Mouse (Mus musculus) R1 (cell line): ENCODE results near the gene Eif3l.
A peak's percentile ranks its signal among the peaks of the same experiment; 100 is the strongest.

Experiments
- DNase-seq: peaks from one replicate; pipeline ENCODE4 v3.0.0-alpha.2; 2018; ENCODE audit warnings: low read depth, low spot score

The Eif3l gene

DNA sequence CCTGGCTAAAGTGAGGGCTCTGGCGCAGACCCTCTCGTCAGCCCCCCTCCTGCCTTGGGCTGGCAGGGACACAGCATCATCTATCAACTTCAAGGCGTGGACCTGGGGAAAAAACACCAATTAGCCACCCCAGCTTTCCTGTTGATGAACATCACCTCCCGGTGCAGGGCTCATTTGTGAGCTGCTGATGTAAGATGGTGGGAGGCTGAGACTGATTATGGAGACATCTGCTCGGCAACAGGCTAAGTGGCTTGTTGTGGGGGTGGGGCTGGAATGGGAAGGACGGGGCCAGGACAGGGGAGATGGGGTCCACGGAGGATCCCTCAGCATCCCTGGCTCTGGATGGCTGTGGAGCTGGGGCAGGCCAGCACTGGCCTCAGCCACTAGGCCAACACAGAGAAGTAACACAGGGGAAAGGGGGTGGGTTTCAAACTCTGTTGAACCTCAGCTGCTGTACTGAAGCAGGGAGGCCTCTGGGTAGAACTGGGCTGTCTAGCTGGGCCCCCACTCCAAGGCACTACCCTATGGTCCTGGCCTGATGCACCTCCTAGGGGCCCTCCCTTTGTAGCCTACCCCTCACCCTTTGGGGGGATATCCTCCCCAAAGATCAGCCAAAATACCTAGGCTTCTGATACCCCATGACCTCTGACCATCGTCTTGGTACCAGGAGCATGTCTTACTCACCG, 24.7 kb upstream of the Eif3l start:
- no peak for DNase-seq

DNA sequence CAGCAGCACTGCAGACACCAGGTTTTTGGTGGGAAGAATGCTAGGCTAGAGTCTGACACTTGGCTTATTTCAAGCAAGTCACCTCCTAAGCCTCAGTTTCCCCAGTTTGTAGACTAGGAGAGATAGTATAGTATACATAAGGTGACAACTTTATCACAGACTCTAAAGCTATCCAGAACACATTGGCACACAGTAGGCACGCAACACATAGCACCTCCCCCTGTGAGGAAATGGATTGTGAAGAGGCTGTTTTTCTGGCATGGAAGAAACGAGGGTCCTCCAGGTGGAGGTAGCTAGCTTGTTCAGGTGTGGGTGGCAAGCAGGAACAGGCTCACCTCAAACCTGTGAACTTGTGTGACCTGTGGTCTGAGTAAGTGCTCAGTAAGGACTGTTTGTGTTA, 24.0 kb upstream of the Eif3l start:
- no peak for DNase-seq

DNA sequence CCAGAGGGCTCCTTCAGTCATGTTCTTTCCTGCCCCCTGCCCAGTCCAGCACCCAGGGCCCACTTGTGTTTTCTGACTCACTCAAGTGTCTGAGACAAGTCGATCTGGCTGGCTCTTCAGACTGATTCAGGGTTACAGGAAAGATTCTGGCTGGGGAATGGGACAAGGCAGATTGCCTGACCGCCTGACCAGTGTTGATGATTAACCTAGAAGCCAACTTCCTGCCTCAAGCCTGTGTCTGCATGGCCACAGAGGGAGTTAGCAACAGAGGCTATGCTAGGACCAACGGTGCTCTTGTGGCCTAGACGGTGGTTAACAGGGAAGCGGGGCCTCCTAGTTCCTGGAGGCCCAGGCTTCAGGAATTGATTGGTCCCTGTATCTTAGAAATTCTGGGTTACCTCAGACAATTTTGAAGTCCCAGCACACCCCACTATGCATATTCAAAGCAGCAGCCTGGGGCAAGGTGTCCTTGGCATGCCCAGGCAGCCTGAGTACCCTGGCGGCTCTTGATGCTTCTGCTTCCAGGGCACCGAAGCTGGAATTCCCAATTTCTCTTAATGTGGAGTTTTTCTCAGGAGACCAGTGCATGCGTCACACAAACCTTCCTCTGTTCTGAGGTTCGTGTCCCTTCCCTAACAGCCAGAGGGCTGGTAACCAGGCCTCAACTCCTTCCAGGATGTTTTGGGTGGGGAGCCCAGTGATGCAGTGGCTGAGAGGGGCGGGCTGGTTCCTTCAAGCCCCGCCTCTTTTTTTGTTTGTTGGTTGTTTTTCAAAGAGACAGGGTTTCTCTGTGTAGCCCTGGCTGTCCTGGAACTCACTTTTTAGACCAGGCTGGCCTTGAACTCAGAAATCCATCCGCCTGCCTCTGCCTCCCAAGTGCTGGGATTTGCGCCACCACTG, 23.3 kb upstream of the Eif3l start:
- DNase-seq: peak; percentile 41

DNA sequence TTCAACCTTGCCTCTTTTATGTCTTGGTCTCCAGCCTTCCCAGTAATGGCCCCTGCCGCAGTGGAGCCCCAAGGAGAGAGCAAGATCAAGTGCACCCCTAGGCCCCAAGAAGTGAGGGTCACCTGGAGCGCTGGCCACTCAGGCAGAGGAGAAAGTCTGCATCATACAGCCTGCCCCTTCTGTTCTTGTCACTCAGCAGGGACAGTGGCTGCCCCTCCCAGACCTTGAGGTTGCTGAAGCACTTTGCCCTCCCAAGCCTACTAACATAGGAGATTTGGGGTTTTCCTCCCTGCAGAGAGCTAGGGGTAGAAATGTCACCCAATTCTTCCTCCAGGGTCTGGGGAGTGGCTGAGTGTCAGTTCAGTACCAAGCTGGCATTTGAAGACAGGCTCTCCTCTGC, 22.6 kb upstream of the Eif3l start:
- DNase-seq: no peak

DNA sequence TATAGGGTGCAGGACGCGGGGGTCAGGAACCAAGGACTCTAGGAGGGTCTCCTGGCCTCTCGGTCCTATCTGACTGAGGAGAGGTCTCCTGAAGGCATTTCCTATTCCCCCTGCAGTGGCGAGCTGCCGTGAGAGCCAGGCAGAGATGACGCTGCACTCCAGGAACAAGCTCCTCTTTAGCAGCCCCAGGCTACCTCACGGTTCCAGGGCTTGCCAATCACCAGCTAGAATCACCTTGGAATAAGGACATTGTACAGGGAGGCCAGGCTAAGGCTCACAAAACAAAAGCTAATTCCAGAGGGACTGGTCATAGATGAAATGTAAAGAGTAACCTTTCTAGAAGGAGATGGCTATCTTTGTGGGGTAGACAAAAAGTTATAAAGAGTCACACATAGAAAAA, 18.4 kb upstream of the Eif3l start:
- no peak for DNase-seq

DNA sequence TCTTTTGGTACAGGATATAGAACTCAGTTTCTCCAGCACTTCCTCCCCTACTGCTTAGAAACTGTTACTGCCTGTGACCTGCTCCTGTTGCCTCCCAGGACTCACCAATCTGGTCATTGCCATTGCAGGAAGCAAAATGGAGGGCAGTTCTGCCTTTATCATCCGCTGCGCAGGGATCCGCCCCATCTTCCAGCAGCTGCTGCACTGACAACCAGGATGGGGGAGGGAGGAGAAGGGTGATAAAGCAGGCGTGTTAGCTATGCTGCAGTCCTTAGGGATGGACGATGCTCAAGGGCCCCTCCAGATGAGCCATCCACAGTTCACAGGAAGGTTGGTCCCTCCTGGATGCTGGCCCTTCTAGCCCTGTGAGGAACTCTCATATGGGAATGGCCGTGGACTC, 17.1 kb upstream of the Eif3l start:
- no peak for DNase-seq

DNA sequence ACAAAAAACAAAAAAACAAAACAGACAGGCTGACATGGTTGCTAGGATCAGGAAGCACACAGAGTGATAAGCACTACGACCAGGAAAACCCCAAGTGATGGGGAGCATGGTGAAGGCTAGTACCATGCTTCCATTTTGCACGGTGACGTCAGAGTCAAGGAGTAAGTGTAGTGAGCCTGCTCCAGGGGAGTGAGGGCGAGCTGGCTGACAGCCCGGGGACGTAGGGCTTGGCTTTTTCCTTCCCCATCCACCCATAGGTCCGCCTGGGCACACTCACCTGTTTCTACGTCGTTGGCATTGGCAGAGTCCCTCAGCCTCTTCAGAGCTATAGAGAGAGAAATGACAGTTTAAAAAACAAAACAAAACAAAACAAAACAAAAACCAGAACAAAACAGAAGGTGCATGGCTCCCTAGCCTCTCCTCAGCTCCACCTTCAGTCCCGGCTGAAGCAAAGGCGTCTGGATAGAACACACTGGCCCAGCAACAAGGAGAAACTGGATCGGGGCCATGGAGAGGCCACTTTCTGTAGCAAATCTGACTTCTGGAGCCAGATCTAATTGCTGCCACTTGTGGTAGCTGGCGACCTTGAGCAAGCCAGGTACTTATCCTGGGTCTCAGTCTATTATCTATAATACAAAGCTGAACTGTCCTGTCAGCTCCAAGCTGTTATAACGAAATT, 14.0 kb upstream of the Eif3l start:
- DNase-seq: no peak

DNA sequence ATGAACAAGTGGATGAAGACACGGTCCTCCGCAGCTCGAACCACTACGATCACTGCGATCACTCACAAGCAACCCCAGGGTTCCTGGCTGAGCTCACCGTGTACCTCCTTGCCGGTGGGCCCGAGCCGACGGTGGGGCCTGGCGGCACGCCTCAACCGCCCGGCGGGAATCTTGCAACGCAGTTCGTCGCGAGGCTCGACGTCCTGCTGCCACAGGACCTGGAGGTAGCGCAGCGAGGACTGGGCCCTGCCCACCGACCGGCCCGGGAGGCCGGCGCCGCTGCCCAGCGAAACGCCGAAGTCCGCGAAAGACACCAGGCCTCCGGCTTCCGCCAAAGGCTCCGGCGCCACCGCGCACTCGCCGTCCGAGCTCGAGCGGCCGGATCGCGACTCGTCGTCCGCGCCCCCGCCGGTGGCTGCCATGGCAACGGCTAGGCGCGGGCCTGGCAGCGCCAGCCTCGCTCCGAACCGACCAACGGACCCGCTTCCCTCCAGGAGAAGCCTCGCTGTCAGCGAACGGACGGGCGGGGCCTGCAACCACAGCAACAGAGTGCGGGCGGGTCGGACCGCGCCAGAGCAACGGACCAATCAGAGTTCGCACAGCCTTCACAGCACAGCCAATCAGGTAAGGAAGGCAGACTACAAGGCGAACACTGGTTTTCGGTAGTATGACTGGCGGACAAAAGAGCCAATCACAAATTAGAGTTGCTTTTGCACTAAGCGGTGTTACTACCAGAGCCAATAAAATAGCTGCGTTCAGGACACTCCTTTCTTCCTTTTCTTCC, 12.4 kb upstream of the Eif3l start, which contains the start of gene Ankrd54:
Ankrd54 (minus strand) TSS at position 518 of the 784 bp plus-strand sequence.
- DNase-seq: peak; percentile 100

DNA sequence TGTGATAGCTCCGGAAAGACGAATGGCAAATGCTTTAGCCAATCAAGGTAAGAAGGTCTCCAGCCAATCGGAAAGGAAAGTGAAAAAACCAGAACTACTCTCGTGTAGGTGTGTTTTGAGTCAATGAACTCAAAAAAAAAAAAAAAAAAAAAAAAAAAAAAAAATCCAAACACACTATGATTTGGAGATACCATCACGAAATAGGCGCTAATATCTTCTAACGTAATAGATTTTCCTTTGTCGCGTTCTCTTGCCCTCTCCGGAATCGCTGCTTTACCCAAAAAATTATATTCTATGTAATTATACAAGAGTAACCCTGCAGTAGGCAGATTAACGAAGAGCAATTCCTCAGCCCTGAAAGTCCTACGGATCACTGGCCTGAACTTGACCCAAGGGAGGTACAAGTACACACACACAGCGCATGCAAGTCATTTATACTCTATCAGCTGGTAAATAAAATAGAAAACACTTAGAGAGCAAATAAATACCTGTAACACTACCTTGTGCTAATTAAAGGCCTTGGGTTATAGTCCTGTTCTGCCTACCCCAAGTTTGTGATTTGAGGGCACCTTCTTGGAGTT, 11.7 kb upstream of the Eif3l start:
- DNase-seq: no peak

DNA sequence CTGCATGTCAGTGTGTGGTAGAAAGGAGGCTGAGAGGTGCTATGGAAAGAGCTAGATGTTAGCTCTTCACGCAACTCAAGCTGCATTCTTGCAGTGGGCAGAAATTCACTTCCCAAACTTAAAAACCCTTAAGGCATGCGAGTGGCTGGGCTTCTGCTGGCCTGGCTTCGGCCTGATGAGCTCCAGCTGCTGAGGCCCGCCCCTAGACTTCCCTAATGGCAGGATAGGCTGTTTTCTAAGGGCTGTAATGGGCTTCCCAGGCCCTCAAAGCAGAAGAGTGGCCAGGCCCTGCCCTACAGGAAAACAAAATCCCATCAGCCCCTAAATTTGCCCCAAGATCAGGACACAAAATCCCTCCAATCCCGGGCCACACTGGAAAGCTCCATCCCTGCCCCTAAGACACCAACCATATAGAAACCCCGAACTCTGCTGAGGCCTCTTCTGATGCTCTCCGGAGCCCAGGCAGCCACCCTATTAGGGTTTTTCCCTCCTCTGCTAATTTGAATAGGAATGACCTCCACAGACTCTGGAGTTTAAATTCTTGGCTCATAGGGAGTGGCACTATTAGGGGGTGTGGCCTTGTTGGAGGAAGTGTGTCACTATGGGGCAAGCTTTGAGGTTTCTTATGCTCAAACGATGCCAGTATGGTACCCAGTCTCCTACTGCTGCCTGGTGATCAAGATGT, 9.8 kb upstream of the Eif3l start:
- peak; percentile 73 for DNase-seq

DNA sequence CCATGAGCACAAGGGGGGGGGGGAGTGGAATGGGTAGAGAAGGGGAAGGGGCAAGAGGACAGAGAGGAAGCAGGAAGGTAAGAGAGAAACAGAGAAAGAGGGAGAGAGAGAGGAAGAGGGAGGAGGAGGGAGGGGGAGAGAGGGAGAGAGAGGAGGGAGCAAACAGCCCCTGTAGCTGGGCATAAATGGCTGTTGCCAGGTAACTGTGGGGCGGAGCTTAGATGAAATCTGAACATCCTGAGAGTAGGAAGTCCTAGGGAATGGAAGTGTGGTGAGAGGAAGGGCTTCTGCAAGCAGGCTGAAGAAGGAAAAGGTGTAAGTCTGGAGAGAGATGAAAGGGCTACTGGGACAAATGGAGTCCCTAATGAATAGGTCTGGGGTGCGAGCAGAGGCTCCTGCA, 8.7 kb upstream of the Eif3l start:
- DNase-seq: peak; percentile 79

DNA sequence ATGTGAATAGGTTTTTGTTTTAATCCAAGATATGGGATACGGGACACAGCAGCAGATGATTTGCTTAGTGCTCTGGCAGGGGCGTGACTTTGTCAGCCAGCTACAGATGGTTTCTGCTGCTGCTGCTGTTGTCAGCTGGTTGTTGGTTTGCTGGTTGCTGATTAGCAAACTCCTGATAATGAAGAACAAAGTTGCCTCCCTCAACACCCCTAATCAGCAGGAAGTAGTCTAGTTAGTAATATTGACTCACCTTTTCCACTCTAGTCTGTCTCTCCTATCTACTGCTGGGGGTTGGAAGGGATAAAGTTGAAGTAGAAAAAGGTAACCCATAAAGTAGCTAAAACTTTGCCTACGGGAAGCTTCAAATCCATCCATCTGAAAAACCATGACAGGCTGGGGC, 7.3 kb upstream of the Eif3l start:
- no peak for DNase-seq

DNA sequence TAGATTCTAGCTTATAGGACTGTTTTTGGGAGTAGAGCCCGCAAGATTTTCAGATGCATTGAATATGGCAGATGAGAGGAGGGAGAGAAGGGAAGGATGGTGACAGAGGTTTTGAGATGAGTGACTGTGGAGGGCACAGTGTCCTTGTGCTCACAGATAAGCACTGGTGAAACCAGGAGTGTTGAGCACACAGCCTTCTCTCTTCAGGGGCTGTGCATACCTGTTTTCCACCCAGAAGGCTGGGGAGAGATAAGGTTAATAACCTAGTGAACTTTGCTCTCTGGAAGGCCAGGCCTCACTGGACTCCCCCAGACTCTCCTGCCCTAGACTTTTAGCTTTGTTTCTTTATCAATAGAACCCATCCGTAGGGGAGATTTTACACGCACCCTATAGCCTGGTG, 6.6 kb upstream of the Eif3l start:
- no peak for DNase-seq

DNA sequence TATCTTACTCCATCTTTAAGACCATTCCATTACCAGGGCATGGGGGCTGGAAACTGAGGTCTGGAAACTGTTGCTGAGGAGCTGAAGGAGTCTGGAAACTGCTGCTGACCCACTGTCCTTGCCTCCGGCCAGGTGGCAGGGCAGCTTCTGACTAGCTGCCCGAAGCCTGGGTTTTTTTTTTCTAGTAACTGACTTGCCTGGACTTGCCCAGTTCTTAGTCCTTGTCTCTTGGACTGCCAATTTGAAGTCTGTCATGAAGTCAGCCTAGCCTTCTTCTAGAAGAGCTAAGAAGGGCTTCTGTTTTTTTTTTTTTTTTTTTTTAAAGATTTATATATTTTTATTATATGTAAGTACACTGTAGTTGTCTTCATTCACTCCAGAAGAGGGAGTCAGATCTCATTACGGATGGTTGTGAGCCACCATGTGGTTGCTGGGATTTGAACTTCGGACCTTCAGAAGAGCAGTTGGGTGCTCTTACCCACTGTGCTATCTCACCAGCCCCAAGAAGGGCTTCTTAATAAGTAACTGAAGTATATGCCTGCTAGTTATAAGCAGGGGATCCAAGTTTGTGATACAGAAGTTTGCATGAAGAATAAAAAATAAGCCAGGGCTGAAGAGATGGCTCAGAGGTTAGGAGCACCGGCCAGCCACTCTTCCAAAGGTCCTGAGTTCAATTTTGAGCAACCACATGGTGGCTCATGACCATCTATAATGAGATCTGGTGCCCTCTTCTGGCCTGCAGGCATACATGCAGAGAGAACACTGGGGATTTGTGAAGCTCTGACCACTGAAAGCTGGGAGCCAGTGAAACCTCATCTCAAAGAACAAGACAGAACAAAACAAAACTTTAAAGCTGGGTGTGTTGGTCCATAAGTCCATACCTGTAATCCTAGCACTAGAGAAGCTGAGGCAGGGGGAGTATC, 3.6 kb upstream of the Eif3l start:
- peak; percentile 78 for DNase-seq

DNA sequence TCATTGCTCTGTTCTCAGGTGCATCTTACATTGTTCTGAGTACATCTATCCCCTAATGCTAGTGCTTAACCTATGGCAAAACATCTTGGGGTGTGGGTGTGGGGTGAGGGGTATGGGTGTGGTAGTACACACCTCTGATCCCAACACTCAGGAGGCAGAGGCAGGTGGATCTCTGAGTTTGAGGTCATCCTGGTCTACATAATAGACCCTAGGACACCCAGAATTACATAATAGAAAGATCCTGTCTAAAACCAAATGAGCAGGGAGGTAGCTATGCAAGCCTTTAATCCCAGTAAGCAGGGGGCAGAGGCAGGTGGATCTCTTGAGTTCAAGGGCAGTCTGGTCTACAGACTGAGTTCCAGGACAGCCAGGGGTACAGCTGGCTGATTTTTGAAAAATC, 1.2 kb upstream of the Eif3l start:
- DNase-seq: peak; percentile 62

DNA sequence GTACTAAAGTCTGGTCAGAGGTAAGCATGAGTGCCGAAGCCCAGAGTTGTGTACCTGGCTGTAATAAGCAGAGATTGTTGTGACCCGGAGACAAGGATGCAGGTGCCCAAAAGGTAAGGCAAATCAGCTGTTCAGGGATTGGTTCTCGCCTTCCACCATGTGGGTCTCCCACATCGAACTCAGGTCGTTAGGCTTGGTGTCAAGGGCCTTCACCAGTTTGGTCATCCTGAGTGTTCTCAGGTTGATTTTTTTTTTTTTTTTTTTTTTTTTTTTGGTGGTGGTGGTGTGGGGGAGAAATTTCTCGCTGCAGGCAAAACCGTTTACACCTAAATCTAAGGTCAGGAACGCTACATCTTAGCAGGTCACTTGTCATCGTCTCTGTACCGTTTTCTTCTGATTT, 533 bp upstream of the Eif3l start:
- no peak for DNase-seq

DNA sequence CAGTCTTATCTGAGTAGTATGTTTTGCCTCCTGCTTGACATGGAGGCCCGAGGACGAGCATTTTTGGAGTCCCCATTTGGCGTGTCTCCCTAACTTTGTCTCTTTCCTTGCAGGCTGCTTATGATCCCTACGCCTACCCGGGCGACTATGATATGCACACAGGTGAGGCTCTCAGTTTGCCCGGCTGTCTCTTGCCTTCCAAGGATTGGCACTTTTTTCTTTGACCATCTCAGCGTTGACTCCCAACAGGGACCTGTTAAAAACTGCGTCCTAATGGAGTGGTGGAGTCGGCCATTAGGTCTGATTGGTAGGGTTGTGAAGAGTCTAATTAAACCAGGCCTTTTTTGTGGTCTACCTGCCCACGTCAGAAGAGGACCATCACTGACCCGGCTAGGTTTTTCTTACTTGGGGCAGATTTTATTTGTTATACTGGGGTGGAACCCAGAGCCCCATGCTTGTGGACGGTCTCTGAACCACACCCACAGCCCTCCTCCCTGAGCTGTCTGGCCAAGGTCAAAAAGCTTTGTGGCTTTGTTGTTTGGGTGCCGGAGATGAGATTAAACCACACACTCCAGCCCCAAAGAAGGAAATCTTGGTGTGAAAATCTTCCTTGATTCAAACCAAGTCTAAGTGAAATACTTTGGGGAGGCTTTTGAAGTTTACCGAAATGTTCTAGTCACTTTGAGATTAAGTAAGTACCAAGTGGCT, 833 bp downstream of the Eif3l start:
- DNase-seq: peak; percentile 63

DNA sequence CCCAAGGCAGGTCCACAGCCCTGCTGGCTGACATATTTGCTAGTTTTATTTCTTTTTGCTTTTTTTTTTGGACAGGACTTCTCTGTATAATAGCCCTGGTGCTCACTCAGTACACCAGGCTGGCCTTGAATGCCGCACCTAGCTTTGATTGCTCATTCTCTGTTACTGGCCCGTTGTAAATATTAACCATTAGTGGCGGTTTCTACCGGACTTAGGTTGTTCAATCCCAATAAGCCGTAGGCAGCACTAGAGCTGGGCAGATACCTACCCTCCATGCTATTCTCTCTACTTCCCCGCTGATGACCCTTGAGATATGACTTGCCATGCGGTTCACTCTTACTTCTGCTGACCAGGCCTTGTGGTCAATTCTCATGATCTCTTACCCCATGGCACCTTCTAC, 4.6 kb downstream of the Eif3l start:
- no peak for DNase-seq

DNA sequence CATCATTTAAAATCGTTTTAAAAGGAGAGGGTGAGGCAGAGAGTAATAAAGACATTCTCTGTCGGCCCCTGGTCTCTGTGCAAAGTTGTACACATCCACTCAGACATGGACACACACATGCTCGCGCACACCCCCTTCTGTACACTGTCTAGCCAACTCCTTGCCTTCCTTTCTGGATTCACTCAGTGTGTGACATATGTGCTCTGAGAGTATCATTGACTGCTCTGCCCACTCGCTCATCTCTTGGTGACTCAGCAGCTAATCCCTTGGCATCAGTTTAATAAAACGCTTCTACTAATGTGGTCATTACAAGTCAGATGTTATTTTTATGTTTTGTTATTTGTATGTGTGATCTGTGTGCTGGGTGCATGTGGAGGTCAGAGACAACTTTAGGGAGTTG, 17.3 kb downstream of the Eif3l start:
- DNase-seq: no peak
